Mouse (Mus musculus) intestine, embryonic 14.5 days (tissue): Measurements from ENCODE around the gene Cypt3. TPM values are rescaled to one million over a fixed set of nuclear protein-coding genes. Genes with fewer than 3 reads are reported as not detected.

Experiments
- ATAC-seq: fragments of 200-750 bp; cut with Nextera tagmentation; replicated peaks from 2 replicates; pipeline ENCODE4 v1.8.0; 2017; ENCODE audit warnings: low read depth, moderate number of reproducible peaks, moderate TSS enrichment, moderate library complexity; ENCODE audit not compliant: low FRiP score, low TSS enrichment
- DNase-seq: peaks from one replicate; pipeline ENCODE4 v3.0.0-alpha.2; 2018; ENCODE audit warnings: low spot score
- H3K27ac ChIP-seq: fragments of 300-500 bp; sonication (generic); 2 replicates; pipeline ENCODE4 v1.5.1; 2014; ENCODE audit warnings: low read depth, mild to moderate bottlenecking, control low read depth
- H3K27me3 ChIP-seq: fragments of 300-500 bp; sonication (generic); replicated peaks from 2 replicates; pipeline ENCODE4 v1.6.1; 2014; ENCODE audit warnings: low read length, control low read depth; ENCODE audit not compliant: control insufficient read depth, insufficient read depth
- H3K36me3 ChIP-seq: fragments of 300-500 bp; sonication (generic); 2 replicates; pipeline ENCODE4 v1.6.1; 2014; ENCODE audit warnings: low read length, control low read depth; ENCODE audit not compliant: control insufficient read depth, insufficient read depth
- H3K4me1 ChIP-seq: fragments of 300-500 bp; sonication (generic); replicated peaks from 2 replicates; pipeline ENCODE4 v1.6.1; 2014; ENCODE audit warnings: low read length, control low read depth, mixed read lengths; ENCODE audit not compliant: control insufficient read depth, insufficient read depth
- H3K4me2 ChIP-seq: fragments of 300-500 bp; sonication (generic); 2 replicates; pipeline ENCODE4 v1.6.1; 2014; ENCODE audit warnings: low read length
- H3K4me3 ChIP-seq: fragments of 300-500 bp; sonication (generic); 2 replicates; pipeline ENCODE4 v1.5.1; 2014; ENCODE audit warnings: low read depth, low read length, control low read depth, mixed read lengths
- H3K9ac ChIP-seq: fragments of 300-500 bp; sonication (generic); 2 replicates; pipeline ENCODE4 v1.6.1; 2014; ENCODE audit warnings: mild to moderate bottlenecking, low read length
- H3K9me3 ChIP-seq: fragments of 300-500 bp; sonication (generic); 2 replicates; pipeline ENCODE4 v1.6.1; 2016; ENCODE audit warnings: low read length, control low read depth; ENCODE audit not compliant: control insufficient read depth
- WGBS: fragments of 180-500 bp; shearing (Covaris S2); extraction: QIAGEN DNeasy Blood & Tissue Kit; methylation state at CpG from one replicate; pipeline ENCODE4 v1.1.7; 2014; 5-methylcytosine and 5-hydroxymethylcytosine counted together
- polyA plus RNA-seq: library from polyadenylated mRNA; unstranded; fragments of >200 nt; fragmentation: Nextera tagmentation; extraction: Ambion mirVana; gene quantifications from 2 replicates; pipeline ENCODE4 v1.2.1, GENCODE M21; 2014

Gene Cypt3
- not detected in 2 replicates for polyA plus RNA-seq

GRCm38 (mm10) chrX:153558293-153558692 lies at the start of gene Cypt3:
TSS of gene Cypt3 (plus strand) at chrX:153558593.
- Histone ChIP-seq H3K4me1 (no peaks in the 10 kb centered on the region), H3K4me2 (no peak within 1 kb of the TSS), H3K27me3 (no peaks in the 10 kb centered on the region), H3K36me3 (no peaks in the 10 kb centered on the region), H3K27ac (no peak within 1 kb of the TSS), H3K9me3 (no peaks in the 10 kb centered on the region), H3K4me3 (no peak within 1 kb of the TSS), H3K9ac (no peak within 1 kb of the TSS)
- ATAC-seq (no peak), DNase-seq (no peak)
- WGBS = 68% methylated on average over 7 of the region's 7 CpGs

DNA sequence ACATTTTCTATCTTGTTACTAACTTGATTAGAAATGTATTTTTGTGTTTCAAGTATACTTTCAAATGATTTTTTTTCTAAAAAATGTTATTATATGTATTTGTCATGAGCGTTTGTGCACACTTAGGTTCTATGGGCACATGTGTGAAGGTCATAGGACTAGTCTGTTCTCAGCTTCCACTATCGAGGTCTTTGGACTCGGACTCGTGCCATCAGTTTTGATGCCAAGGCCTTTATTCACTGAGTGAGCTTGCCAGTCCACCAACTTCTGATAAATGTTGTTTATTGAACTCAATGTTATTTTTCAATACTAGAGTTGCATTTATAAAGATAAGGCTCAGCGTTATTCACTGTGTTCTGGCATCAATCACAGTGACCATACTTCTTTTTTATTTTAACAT lies 42.9 kb upstream of the Cypt3 start:
- Histone ChIP-seq H3K9ac (no peak overlapping the region), H3K27me3 (no peaks in the 10 kb centered on the region), H3K4me1 (no peaks in the 10 kb centered on the region), H3K27ac (no peak overlapping the region), H3K36me3 (no peaks in the 10 kb centered on the region), H3K4me2 (no peak overlapping the region), H3K9me3 (no peaks in the 10 kb centered on the region), H3K4me3 (no peak overlapping the region)
- 90% methylated on average over 5 of the region's 5 CpGs for WGBS
- ATAC-seq (no peak), DNase-seq (no peak)

- Histone ChIP-seq H3K9me3 (no peaks in the 10 kb centered on the region), H3K4me3 (no peak overlapping the region), H3K4me2 (no peak overlapping the region), H3K36me3 (no peaks in the 10 kb centered on the region), H3K9ac (no peak overlapping the region), H3K4me1 (no peaks in the 10 kb centered on the region), H3K27ac (no peak overlapping the region), H3K27me3 (no peaks in the 10 kb centered on the region)
- DNase-seq (no peak), ATAC-seq (no peak)
- WGBS = 34% methylated on average over 2 of the region's 2 CpGs
Measured at GRCm38 (mm10) chrX:153528399-153528798, 30.0 kb upstream of the Cypt3 start.

DNA sequence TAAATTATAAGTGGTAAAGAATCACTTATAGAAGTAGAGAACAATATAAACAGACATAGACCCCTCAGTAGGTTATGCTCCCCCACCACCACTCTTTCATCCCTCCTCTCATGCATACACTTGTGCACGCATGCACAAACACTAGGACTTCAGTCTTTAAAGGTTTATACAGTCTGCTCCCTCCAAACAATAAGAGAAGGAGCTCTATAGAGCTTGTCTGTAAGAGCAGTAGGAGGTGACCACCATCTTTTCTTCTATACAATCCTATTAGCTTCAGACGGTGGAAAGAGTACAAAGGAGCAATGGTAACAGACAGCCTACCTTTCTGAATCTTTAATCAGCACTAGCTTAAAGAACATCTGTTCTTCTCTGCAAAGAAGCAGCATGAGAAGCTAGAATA lies 1.8 kb upstream of the Cypt3 start:
- Histone ChIP-seq H3K36me3 (no peaks in the 10 kb centered on the region), H3K4me3 (no peak overlapping the region), H3K27me3 (no peaks in the 10 kb centered on the region), H3K9ac (no peak overlapping the region), H3K4me2 (no peak overlapping the region), H3K9me3 (no peaks in the 10 kb centered on the region), H3K27ac (no peak overlapping the region), H3K4me1 (no peaks in the 10 kb centered on the region)
- ATAC-seq (no peak), DNase-seq (no peak)
- 59% methylated on average over 2 of the region's 2 CpGs for WGBS

GRCm38 (mm10) chrX:153564650-153565049 lies 6.3 kb downstream of the Cypt3 start:
- no peaks in the 10 kb centered on the region for H3K27me3 ChIP-seq
- no peak for ATAC-seq
- no peaks in the 10 kb centered on the region for H3K9me3 ChIP-seq
- no peaks in the 10 kb centered on the region for H3K36me3 ChIP-seq
- no peak overlapping the region for H3K9ac ChIP-seq
- no peak for DNase-seq
- H3K4me2 ChIP-seq = no peak overlapping the region
- WGBS = 68% methylated on average over 1 of the region's 1 CpGs
- H3K27ac ChIP-seq = no peak overlapping the region
- H3K4me3 ChIP-seq = no peak overlapping the region
- H3K4me1 ChIP-seq = no peaks in the 10 kb centered on the region

- Histone ChIP-seq H3K4me1 (no peaks in the 10 kb centered on the region), H3K27ac (no peak overlapping the region), H3K4me3 (no peak overlapping the region), H3K36me3 (no peaks in the 10 kb centered on the region), H3K4me2 (no peak overlapping the region), H3K9me3 (no peaks in the 10 kb centered on the region), H3K9ac (no peak overlapping the region), H3K27me3 (no peaks in the 10 kb centered on the region)
- WGBS = 48% methylated on average over 2 of the region's 2 CpGs
- ATAC-seq (no peak), DNase-seq (no peak)
Measured at GRCm38 (mm10) chrX:153599583-153599982, 41.2 kb downstream of the Cypt3 start.

Other genes starting within 250 kb of the Cypt3 start
- gene Ubqln2, start 60.4 kb upstream of the Cypt3 start, polyA plus RNA-seq = 27.5 and 30.8 TPM in 2 replicates
- gene Kctd12b, start 137.8 kb downstream of the Cypt3 start, polyA plus RNA-seq = 5.4 and 5.9 TPM in 2 replicates
- 96.0 and 101 TPM in 2 replicates for gene Nbdy, start 165.0 kb downstream of the Cypt3 start, polyA plus RNA-seq